Mouse (Mus musculus): Measurements from ENCODE around the gene Rapgef2.
A peak's percentile ranks its signal among the peaks of the same experiment; 100 is the strongest.

The Rapgef2 gene

GRCm38 (mm10) chr3:79275856-79276645 is 10.3 kb downstream of the Rapgef2 start:
- no peak for DNase-seq

DNA sequence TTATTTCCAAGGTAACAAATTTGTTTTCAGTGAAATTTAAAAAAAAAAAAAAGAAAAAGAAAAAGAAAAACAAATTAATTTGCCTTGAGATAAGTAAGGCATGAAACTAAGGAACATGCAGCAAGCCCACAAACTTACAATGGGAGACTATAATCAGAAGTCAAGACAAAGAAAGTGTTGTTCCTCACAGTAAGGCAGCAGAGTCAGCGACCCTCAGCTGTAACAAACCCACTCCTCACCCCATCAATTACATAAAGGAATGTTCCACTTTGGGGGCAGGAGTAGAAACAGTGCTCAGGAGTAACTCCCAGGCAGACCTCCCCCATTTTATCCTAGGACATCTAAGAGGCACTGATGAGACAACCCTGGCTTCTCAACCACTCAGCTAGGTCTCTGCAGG is 13.0 kb downstream of the Rapgef2 start:
- DNase-seq = no peak

- DNase-seq = no peak
Measured at GRCm38 (mm10) chr3:79272939-79273338, 13.4 kb downstream of the Rapgef2 start.

DNA sequence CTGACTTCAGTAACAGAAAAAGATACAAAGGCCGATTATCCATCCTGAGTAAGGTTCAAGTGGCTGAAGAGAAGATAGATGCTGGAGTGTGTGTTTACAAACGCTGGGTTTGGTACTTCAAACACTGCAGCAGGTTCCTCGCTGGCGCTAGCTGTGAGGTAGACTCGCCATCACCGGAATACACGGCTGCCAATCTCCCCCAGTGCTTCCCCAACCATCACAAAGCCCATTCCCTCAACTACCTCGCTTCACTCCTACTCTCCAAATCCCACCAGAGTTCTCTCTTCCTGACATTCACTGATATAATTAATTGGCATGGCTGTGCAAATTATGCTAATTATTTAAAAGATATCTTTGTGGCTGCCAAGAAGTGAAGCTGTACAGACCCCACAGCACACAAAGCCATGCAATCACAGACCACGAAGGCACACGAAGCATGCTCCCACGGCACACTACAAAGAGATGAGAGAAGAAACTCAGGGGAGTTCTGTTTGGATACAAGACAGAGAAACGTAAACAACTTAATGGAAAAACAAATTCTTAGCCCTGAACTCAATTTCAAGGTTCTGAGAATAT is 15.2 kb downstream of the Rapgef2 start:
- DNase-seq = no peak

DNA sequence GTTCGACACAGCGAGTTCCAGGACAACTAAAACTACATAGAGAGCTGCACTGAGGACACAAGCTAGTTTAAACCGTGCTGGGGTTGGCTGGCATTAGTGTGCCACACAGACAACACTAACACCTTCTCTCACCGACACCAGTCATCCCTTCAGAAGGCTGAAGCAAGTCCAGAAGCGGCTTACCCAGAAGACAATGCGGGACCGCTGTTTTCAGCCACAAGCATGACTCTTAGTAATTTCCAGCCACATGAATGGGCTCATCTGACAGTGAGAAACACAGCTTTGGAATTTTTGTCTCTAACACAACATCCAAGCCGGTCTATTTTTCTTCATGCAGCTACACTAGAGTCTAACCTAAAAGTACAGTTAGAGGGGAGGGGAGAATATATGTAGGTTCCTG is 16.4 kb downstream of the Rapgef2 start:
- no peak for DNase-seq

DNA sequence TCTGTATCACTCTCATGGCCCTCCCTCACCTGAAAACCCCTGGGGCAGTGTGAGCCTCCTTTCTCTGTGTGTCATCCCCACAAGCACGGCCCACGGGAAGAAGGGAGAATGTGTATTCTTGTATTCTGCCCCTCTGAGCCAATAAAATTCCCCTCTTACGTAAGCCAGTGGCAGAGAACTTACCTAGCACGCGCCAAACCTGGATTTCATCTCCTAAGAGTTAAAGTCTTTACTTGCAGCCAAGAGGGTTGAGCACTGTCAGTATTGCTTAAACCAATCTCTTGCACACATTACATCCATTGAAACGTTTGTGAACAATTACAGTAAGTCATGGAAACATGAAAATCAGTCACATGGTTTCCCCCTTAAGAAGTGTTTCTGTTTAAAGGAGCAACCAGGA is 19.3 kb downstream of the Rapgef2 start:
- DNase-seq = no peak

GRCm38 (mm10) chr3:79261816-79262316 is 24.5 kb downstream of the Rapgef2 start:
- no peak for DNase-seq

GRCm38 (mm10) chr3:79254023-79254422 is 32.3 kb downstream of the Rapgef2 start:
- no peak for DNase-seq

DNA sequence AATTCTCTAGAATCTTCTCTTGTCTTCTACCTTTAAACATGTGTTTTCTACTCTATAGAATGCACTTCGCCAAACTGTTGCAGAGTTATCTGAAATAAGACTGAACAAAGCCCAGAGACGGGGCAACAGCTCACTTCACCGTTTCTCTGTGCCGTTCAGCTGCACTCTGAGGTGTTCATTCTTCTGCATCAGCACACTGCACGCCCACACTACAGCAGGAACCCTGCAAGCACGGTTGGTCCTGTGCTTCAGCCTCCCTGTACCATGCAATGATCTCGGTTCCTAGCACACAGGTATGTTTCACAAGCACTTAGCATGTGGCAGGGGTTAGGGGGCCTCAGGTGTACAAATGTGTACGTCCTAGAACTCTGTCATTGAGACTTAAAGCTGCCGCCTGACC is 32.9 kb downstream of the Rapgef2 start:
- no peak for DNase-seq

GRCm38 (mm10) chr3:79252921-79253394 is 33.4 kb downstream of the Rapgef2 start:
- DNase-seq = no peak

- DNase-seq = peak; percentile 58
Measured at GRCm38 (mm10) chr3:79249955-79250354, 36.4 kb downstream of the Rapgef2 start.

GRCm38 (mm10) chr3:79248659-79249235 is 37.6 kb downstream of the Rapgef2 start:
- no peak for DNase-seq

DNA sequence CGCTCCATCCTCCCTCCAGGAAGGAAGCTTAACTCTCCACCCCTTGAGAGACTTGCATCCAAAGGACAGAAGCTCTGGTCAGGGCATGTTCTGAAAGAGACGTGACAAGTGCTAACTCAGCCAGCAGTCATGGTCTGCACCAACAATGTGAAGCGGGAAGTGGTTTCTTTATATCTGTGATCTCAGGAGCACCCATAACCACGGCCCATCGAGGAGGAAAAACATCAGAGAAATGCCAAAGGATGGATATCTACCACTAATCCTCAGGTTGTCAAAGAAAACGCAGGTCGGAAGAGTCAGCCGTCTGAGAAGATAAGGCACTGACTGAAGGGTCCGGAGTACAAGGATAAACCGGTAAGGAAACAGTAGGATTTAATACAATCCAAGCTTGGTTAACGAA is 38.1 kb downstream of the Rapgef2 start:
- no peak for DNase-seq

GRCm38 (mm10) chr3:79244347-79244746 is 42.0 kb downstream of the Rapgef2 start:
- no peak for DNase-seq

GRCm38 (mm10) chr3:79242922-79243705 is 43.2 kb downstream of the Rapgef2 start:
- no peak for DNase-seq

- DNase-seq = no peak
Measured at GRCm38 (mm10) chr3:79242298-79242697, 44.0 kb downstream of the Rapgef2 start.

DNA sequence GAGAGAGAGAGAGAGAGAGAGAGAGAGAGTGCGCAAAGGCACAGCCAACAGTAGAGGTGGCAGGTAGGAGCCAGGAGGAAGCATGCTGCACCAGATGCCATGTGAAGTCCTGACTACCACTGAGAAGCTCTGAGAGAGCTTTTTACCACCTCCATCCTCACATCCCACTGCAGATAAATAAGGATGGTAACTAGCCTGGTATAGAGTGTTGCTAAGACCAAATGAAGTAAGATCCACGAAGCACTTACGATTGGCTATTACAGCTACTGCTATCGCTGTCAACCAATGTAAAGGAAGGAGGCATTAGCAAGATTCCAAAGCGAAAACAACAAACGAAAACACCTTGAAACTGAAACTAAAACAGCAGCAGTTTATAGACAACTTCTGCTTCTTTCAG is 47.3 kb downstream of the Rapgef2 start:
- no peak for DNase-seq

DNA sequence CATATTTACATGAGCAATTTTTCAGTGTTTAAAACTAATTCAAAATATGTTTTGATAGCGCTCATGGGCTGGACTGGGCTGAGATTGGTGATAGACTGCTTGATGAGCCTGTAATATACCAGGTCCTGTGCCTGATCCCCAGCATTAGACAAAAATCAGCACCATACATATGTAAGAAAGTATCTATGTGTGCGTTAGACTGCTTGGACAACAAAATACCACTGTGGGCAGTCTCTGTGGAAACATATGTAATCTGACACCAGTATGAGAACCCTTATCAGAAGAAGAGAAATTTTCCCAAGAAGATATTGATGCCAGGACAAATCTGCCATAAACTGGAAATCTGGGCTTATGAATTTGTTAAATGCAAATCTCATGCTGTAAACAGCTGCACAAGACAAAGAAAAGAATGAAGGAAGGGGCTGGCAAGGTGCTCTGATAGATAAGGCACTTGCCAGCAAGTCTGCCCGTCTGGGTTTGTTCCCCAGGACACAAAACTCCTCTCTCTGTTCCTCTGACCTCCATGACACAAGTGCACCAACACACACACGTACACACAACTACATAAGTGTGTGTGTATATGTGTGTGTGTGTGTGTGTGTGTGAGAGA is 47.8 kb downstream of the Rapgef2 start:
- DNase-seq = no peak

GRCm38 (mm10) chr3:79237619-79238342 is 48.5 kb downstream of the Rapgef2 start:
- no peak for DNase-seq

GRCm38 (mm10) chr3:79234485-79234884 is 51.8 kb downstream of the Rapgef2 start:
- DNase-seq = no peak

DNA sequence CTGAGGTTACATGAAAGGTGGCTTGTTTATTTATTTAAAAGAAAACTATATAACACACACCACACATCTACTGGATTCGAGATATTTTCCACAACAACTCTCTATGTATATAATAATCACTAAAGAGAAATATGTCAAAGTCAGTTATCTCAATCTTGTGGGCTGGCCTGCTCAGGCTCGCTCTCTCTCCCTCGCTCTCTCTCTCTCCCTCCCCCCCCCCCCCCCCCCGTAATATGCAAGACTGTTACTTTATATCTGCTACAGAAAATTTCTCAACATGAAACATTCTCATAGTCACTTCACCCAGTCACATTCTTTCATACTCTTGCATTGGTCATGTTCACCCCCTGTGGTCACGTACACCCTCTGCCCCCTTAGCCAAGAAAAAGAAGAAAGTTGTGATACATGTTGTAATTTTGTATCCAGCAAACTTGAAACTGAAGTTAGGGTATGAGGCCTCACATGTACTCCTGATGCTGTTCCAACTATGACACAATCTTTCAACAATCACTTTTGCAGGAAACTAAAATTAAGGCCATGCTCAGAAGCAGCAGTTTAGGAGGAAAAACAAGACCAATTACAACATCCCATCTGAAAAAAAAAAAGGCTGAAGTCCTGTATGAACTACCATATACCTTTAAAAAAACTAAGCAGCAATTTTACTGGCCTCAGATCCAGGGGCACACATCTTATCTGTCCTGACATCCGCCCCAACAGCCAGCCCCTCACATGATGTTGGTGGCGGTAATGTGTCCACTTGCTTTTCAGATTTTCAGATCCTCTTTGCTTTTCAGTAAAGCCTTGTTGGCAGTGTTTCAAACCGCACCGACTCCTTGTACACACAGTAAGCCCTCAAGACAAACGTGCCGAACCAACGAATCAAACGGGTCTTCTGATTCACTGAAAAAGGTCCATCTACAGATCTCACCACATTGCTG is 52.6 kb downstream of the Rapgef2 start:
- DNase-seq = no peak

All from right cerebral cortex, postnatal 25 days (tissue).